Mouse (Mus musculus) lung, postnatal 4 days (tissue): ENCODE measurements around the gene Copz1.
"Not testable (repeated sequence)": the region's sequence is repeated elsewhere in the genome, so short reads cannot be mapped to it uniquely, and the experiment has no call there.

Experiments
- DNase-seq, 2 experiments: peaks; one replicate each; pipeline ENCODE4 v3.0.0; 2021

Copz1 gene

GRCm38 (mm10) chr15:103252660-103253059, 19.9 kb upstream of the Copz1 start:
- peak; percentile 58 to 64 for DNase-seq

DNA sequence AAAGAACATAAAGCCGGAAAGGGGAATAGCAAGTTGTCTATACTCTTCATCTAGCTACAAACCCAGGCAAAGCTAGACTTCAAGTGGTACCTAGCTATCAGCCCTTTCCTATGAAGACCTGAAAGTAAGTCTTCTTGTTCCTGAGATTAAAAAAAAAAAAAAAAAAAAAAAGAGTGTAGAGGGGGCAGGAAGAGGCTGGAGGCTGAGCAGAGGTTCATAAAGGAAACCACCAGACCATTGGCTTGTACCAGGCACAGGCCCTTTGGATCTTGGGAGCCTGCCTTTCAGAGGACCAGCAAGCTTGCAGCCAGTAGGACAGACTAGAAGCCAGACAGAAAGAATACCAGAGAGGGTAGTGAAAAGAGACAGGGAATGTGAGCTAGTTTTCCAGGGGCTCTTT, 19.2 kb upstream of the Copz1 start:
- no peak for DNase-seq

DNA sequence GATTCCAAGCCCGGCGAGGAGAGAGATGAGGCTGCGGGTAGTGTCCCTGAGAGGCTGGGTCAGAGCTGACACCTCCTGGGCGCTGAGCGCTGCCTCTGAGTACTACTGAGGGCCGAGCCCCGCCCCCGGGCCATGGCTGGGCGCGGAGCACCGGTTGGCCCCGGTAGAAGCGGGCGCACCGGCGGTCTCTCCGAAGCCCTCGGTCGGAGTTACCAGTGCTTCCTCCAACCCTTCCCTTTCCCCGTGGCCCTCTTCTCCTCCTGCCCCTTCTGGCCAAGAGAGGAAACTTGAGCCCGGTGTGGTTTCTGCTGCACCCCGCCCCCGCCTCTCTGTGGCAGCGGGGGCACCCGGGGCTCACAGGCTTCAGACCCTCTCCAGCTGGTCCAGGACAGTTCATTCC, 17.3 kb upstream of the Copz1 start:
- peak; percentile 70 to 72 for DNase-seq

DNA sequence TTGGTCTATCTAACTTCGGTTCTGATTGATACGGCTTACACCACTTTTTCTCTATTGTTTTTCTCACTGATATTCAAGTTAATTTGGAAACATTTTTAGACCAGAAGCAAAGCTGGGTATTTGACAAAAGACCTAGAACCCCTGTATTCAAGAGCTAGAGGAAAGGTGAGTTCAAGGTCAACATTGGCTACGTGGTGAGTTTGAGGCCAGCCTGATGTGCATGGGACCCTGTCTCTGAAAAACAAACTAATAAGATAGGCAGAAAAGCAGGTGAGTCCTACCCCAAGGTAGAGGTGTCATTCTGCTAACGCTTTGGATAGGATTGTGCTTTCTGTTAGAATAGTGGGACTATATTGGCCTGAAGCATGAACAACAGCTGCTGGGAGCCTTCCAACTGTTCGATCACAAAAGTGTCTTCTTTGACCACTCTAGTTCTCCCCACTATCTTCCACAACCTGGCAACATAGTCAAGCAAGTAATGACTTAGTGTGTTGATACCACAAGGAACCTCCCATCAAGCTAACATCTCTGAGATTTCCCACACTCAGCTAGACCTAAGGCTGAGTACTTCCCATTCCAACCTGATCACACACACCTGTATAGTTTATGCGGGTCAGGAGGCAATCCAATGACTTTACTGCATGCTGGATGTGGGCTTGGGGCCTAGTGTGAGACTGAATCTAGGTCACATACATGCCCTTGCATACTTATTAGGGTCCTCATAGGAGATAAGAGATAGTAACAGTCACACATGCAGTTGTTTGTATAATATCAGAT, 16.1 kb upstream of the Copz1 start:
- DNase-seq = no peak

DNA sequence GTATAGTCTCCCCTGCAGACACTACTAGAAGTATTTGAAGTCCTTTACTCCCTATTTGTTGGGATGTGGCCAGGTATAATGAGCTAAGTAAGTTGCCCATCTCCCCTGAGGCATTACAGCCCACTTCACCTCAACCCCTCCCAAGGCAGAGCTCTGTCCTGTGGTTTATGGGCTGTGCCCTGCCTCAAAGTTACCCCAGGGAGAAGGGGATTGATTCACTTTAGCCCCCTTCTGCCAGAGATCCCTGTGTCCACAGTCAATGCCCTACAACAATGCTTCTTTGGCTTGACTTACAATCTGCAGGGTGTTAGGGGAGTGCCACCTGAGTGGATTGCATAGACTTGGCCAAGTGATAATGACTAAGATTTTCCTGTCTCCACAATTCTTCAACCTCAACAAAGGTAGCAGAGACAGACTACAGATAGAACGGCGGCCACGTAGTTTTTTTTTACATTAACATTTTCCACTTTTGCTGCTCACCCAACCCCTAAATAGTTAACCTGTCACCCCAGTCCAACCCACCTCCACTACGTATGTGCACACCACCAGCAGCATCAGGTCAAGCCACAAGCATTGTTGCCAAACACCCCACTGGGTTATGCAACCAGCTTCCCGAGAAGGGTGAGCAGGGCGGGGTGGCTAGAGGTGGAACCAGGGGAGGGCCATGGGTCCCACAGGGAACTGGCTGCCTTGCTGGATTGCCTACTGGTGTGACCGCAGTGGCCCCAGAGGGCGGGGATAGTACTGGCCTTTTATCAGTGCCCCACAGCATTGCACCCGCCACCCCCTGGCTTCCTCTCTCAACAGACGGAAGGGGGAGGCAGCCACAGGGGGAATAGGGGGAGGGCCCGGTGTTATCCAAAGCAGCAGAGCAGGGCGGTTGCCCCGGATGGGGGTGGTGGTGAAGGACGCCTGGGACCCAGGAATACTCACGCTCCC, 14.5 kb upstream of the Copz1 start, which contains the start of gene Nfe2:
TSS of gene Nfe2 (minus strand) at position 614 of the 939 bp plus-strand sequence.
- DNase-seq = peak; percentile 90 to 94

- DNase-seq = no peak
Measured at GRCm38 (mm10) chr15:103259162-103259561, 13.4 kb upstream of the Copz1 start.

DNA sequence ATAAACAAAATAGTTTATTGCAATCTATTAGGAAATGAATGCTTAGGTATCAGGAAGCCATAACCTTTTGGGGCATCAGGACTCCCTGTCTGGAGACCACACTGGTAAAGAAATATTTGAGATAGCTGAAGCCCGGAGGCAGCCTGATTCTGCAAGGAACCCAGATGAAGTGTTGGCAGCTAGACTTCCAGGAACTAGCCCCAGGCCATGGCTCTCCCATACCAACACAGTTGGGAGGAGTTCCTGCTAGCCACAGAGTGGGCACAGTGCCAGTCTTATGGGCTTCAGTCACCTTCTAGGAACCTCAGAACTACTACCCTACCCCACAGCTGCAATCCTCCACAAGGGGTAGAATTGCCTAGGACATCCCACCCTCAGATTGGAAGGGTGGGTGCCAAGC, 12.5 kb upstream of the Copz1 start:
- peak; percentile 33 to 43 for DNase-seq

DNA sequence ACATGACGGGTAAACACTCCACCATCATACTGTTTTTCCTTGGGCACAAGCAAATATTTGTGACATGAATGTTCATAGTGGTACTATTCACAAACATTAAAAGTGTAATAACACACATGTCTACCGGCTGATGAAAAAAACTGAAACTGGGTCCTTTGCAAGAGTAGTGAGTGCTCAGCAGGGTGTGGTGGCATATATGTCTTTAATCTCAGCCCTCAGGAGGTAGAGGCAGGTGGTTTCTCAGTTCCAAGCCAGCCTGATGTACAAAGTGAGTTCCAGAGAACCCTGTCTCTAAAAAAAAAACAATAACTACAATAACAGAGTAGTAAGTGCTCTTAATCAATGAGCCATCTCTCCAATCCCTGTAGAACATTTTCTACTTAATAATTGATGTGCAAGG, 7.7 kb upstream of the Copz1 start:
- no peak for DNase-seq

DNA sequence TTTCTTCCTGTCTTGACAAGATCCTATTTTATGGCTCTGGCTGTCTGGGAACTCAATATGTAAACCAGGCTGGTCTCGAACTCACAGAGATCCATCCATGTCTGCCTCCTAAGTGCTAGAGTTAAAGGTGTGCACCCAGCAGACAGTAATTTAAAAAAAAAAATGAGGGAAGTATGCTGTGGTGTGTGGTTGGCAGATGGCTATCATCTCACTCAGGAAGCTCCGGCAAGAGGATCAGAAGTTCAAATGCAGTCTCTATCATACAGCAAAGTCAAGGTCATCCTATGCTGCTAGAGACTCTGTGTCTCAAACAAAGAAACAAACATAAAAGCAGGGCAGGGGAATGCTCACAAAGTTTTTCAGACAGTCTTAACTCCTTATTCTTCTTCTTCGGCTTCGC, 3.6 kb upstream of the Copz1 start:
- DNase-seq = no peak

GRCm38 (mm10) chr15:103275943-103276342, 3.4 kb downstream of the Copz1 start:
- not testable (repeated sequence) for DNase-seq

DNA sequence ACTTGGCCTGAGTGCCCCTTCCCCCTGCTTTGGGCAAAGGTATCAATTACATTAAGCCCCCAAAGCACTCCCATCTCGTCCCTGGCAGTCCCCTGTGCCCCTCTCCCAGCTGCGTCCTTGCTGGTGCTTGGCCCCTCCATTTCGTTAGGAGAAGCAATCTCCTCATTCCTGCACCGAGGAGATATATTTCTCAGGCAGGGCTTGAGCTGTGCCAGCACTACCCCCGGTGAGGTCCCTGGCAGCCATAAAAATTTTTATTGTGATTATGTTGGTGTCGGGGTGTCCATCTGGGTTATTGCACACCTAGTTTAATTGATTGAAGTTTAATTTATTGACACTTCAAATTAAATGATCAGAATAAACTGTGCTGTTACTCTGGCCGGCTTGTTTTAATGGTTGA, 5.4 kb downstream of the Copz1 start:
- no peak for DNase-seq

DNA sequence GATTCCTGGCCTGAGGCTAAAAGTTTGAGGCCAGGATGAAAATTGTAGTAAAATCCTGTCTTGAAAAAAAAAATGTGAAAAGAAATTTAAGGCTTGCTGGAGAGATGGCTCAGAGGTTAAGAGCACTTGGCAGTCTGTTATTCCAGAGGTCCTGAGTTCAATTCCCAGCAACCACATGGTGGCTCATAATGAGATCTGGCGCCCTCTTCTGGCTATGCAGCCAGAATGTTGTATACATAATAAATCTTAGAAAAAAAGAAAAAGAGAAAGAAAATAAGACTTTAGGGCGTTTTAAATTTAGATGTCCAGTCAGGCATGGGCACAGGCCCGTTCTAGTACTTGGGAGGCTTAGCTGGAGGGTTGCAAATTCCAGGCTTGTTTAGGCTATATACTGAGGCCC, 7.2 kb downstream of the Copz1 start:
- peak in 1 of 2 experiments; percentile 48 for DNase-seq

DNA sequence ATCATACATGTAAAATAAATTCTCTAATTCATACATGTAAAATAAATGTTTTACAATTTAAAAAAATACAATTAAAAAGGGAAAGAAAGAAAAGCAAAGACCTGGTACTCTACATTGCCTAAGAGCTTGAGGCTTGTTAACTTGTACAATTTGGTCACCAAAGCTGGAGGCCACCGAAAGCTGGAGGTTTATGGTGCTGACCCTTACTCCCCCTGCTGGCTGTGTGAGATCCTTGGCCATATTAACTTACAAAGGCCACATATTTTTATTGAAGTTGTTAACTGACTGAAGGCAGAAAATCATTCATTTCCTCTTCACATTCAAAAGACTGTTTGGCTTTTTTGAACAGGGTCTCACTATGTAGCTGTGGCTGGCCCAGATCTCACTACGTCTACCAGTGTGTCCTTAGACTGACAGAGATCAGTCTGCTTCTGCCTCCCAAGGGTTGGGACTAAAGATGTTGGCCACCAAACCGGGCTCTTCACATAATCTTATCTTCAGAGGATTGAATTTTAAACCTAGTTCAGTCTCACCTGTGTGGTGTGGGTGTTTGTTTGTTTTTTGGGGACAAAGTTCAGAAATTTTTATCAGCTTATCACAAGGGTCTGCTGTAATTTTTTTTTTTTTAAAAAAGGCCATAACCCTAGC, 8.4 kb downstream of the Copz1 start:
- peak in 1 of 2 experiments; percentile 58 for DNase-seq

DNA sequence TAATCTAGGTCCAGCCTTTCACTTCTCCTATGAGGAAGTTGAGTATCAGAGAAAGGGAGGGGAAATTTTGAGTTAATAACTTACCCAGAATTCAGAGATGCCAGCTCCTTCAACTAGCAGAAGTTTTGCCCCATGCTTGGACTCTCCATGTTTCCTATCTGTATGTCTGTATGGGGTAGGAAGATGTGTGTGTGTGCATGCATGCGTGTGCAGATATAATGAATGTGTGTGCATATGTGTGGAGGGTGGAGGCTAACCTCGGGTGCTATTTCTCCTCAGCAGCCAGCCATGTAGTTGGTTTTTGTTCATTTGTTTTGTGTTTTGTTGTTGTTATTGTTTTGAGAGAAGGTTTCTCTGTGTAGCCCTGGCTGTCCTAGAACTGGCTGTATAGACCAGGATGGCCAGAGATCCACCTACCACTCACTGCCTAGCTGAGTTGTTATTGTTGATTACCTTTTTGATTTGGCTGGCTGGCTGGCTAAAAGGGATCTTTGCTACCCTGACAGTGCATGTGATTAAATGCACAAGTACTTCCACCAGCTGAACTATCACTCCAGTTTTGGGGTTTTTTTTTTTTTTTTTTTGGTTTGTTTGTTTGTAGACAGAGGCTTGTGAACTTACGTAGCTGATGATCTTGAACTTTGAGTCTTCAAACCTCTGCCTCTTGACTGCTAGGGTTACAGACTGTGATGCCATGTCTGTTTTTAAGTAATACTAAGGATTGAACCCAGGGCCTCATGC, 9.1 kb downstream of the Copz1 start:
- DNase-seq = no peak

GRCm38 (mm10) chr15:103284066-103284465, 11.6 kb downstream of the Copz1 start:
- DNase-seq = peak in 1 of 2 experiments; percentile 74

- peak in 1 of 2 experiments; percentile 36 for DNase-seq
Measured at GRCm38 (mm10) chr15:103284647-103285046, 12.1 kb downstream of the Copz1 start.

- DNase-seq = peak; percentile 57 to 77
Measured at GRCm38 (mm10) chr15:103285778-103286417, 13.4 kb downstream of the Copz1 start.

GRCm38 (mm10) chr15:103289600-103289999, 17.1 kb downstream of the Copz1 start:
- no peak for DNase-seq

DNA sequence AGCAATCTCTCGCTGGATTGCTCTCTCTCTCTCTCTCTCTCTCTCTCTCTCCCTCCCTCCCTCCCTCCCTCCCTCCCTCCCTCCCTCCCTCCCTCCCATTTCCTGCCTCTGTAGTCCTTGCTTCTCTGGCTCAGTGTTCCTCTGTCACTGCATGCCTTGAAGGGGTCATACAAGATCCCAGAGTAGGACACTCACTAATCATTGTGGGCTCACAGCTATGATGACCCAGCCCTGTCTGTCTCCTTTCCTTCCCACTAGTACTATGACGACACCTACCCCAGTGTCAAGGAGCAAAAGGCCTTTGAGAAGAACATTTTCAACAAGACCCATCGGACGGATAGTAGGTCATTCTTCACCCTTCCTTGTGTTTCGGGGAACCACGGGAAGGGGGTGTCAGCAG, 17.9 kb downstream of the Copz1 start:
- DNase-seq = no peak

GRCm38 (mm10) chr15:103290843-103291242, 18.3 kb downstream of the Copz1 start:
- no peak for DNase-seq

DNA sequence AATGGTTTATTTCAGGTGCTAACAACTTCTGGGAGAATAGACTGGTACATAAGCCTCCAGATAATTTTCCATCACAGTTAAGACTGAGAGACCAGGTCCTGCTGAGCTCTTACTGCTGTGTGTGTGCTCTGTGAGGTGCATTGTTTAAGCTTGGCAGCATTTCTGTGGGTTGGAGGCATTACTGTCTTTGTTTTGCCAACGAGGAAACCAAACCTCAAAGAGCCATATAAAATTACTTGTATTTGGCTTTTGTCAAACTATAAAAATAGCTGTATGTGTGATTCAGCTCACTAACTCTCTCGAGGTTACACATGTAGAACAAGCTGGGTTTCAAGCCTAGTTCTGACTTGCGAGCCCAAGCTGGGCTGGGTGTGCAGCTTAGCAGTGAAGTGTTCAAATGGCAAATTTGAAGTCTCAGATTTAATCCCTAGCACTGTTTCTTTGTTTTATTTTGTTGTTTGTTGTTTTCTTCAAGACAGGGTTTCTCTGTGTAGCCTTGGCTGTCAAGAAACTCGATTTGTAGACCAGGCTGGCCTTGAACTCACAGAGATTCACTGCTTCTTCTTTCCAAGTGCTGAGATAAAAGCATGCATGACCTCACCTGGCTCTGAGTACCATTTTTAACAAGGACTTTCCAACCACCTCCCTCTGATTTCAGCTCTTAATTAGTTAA, 20.3 kb downstream of the Copz1 start:
- DNase-seq = no peak
